Mouse (Mus musculus): ENCODE measurements around the gene Krt7. TPM values are rescaled to one million over a fixed set of nuclear protein-coding genes. Genes with fewer than 3 reads are reported as not detected.

Gene Krt7
- polyA plus RNA-seq, 1 experiment: 4.1 TPM

DNA sequence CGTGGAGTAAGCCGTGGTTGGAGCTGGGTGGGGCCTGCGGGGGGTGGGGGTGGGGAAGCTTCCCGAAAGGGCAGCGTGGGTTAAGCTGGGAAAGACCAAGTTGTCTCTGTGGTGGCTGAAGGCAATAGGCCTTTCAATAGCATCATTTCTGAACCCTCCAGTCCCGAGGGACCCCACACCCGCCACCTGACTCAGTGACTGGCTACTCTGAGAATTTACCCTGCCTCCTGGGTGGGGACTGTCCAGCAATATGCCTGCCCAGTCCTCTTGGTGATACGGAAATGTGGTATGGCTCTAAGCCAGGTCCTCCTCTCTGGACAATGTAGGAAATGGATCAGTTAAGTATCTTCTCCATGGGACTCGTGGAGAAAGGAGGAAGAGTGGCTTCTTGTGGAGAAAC, 29.1 kb upstream of the Krt7 start:
- DNase-seq (ENCODE audit: low read depth): no peak
- TF ChIP-seq CTCF (IDR thresholded peaks at IDR 0.05; ENCODE audit: borderline replicate concordance, extremely low read depth, insufficient read depth, insufficient read length) (no peak), POLR2A (IDR thresholded peaks at IDR 0.05; ENCODE audit: borderline replicate concordance, extremely low read depth, insufficient read depth, insufficient read length, poor library complexity, severe bottlenecking) (no peak)

DNA sequence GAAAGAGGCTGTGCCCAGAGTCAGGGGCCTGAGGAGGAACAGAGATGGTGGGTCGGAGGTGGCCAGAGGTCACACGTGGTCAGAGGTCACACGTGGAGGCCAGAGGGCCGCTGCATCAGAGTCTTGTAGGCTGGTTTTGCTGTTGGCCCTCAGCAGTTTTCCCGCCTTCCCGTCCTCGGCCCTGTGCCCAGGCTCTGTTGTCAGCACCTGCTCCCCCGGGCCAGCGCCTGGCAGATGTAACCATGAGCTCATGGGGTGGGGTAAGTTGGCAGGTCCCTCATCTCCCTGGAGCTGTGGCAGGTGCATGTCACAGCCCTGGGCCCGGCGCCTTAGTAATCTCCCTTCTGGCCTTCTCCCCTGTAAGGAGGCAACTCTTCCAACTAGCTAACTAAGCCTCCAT, 28.0 kb upstream of the Krt7 start:
- TF ChIP-seq CTCF (IDR thresholded peaks at IDR 0.05; ENCODE audit: borderline replicate concordance, extremely low read depth, insufficient read depth, insufficient read length) (no peak), POLR2A (IDR thresholded peaks at IDR 0.05; ENCODE audit: borderline replicate concordance, extremely low read depth, insufficient read depth, insufficient read length, poor library complexity, severe bottlenecking) (no peak)
- peak; percentile 31 for DNase-seq (ENCODE audit: low read depth)

DNA sequence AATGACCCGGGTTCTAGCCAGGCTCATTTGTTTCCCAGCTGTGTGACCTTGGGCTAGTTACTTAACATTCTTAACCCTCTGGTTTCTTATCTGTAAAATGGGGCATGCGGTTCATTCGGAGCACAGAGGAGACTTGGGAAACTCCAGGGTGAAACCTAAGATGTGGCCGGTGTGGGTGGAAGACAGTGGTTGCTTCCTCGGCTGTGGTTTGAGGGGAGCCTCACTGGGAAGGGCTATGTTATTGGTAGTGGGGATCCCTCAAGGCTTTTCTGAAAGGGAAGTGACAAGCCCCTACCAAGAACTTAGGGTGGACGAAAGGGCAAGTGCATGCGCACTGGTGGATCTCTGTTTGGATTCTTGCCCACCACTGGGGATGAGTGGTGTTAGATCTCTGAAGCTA, 26.2 kb upstream of the Krt7 start:
- no peak for DNase-seq (ENCODE audit: low read depth)
- TF ChIP-seq CTCF (IDR thresholded peaks at IDR 0.05; ENCODE audit: borderline replicate concordance, extremely low read depth, insufficient read depth, insufficient read length): no peak
- no peak for TF ChIP-seq POLR2A (IDR thresholded peaks at IDR 0.05; ENCODE audit: borderline replicate concordance, extremely low read depth, insufficient read depth, insufficient read length, poor library complexity, severe bottlenecking)

DNA sequence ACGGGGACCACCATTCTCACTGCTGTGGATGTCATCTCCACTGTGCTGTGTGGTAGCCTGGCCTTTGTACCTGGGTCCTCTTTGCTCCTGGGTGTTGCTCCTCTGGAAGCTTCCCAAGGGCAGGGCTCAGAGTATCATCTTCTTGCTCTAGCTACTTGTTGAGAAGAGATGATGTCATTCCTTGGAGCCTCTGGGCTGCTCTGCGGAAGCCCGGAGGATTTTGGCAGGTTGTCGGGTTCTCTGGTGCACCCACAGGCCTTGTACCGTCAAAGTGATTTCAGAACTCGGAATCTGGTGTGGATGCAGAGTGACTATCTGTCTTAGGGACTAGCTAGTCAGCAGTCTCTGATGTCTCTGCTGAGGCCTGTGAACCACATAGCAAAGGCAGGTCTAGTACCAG, 25.8 kb upstream of the Krt7 start:
- no peak for TF ChIP-seq POLR2A (IDR thresholded peaks at IDR 0.05; ENCODE audit: borderline replicate concordance, extremely low read depth, insufficient read depth, insufficient read length, poor library complexity, severe bottlenecking)
- no peak for TF ChIP-seq CTCF (IDR thresholded peaks at IDR 0.05; ENCODE audit: borderline replicate concordance, extremely low read depth, insufficient read depth, insufficient read length)

DNA sequence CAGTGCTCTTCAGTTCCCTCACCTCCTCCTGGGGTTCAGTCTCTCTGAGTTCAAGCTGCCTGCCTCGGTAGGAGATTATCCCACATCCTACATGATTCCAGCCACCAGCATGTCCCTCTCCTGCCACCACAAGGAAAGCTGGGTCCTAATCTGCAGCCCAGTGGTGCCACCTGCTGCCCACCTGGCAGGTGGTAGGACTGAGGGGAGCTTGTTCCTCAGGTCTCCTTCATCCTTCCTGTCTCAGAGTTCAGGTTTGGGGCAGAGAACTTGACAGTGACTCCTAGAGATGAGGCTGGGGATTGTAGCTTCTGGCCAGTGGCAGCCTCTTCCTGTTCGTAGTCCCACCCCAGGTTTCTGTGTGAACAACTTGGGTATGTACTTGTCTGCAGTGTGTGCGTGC, 23.7 kb upstream of the Krt7 start:
- DNase-seq (ENCODE audit: low read depth): no peak
- no peak for TF ChIP-seq POLR2A (IDR thresholded peaks at IDR 0.05; ENCODE audit: borderline replicate concordance, extremely low read depth, insufficient read depth, insufficient read length, poor library complexity, severe bottlenecking)
- TF ChIP-seq CTCF (IDR thresholded peaks at IDR 0.05; ENCODE audit: borderline replicate concordance, extremely low read depth, insufficient read depth, insufficient read length): peak; percentile 30; the same call in 1 of the 2 replicates

More for the DNA sequence above, 25.8 kb upstream of the Krt7 start:
- no peak for DNase-seq (ENCODE audit: low read depth)

DNA sequence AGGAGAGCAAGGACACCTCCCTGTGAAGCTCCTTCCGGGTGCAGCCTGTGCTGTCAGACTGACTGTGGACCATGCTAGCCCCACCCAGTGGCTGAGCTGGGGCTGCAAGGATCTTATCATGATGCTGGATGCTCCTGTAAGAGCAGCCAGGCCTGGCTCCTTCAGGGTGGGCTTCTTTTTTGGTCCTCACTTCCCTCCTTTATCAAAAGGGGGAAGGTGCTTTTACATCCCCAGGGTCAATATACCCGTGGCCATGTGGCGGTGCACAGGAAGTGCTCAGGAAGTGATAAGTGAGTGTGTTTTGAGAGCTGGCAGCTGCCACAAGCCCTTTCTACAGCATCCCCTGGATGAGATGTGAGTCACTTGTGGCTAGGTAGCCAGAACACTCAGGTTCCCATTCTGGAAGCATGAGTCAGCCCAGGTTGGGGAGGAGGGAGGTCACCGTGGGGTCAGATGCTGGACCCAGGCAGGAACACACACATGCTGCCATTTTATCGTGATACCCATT, 22.8 kb upstream of the Krt7 start:
- DNase-seq (ENCODE audit: low read depth): no peak
- peak; percentile 21; the same call in 1 of the 2 replicates for TF ChIP-seq CTCF (IDR thresholded peaks at IDR 0.05; ENCODE audit: borderline replicate concordance, extremely low read depth, insufficient read depth, insufficient read length)
- TF ChIP-seq POLR2A (IDR thresholded peaks at IDR 0.05; ENCODE audit: borderline replicate concordance, extremely low read depth, insufficient read depth, insufficient read length, poor library complexity, severe bottlenecking): no peak

DNA sequence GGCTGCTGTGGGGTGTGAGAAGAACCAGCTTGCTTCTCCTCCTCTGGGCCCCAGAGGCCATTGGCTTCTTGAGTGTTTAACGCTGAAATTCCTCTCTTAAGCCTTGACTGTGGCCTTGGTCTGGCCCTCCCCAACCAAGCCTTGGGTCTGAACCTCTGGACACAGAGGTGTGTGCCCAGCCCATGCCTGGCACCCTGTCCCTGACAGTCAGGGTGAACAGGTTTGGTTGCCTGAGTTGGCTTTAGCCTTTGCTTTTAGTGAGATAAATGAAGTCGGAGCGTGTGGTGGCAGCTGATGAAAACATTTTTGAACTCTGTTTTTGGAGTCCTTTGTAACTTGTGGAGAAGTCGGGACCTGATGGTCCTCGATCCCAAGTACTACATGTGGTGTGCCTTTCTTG, 20.6 kb upstream of the Krt7 start:
- DNase-seq (ENCODE audit: low read depth): no peak
- TF ChIP-seq CTCF (IDR thresholded peaks at IDR 0.05; ENCODE audit: borderline replicate concordance, extremely low read depth, insufficient read depth, insufficient read length) (no peak), POLR2A (IDR thresholded peaks at IDR 0.05; ENCODE audit: borderline replicate concordance, extremely low read depth, insufficient read depth, insufficient read length, poor library complexity, severe bottlenecking) (no peak)

DNA sequence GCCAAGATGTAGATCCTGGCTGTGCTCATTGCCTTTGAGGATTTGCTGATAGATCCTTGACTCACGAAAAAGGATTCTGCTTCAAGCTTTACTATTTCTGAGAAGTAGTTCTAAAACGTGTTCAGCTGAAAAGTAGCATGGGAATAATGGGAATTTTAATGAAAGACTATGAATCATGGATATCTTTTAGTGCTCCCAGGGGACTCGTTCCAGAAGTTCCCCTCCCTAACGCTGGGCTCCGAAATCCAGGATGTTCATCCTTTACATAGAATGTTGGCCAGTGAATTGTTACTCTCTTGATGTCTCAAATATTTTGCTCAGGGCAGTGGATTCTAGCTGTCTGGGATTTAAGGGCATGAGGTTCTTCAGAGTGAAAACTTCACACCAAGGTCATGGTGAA, 18.6 kb upstream of the Krt7 start:
- DNase-seq (ENCODE audit: low read depth): no peak
- no peak for TF ChIP-seq CTCF (IDR thresholded peaks at IDR 0.05; ENCODE audit: borderline replicate concordance, extremely low read depth, insufficient read depth, insufficient read length)
- no peak for TF ChIP-seq POLR2A (IDR thresholded peaks at IDR 0.05; ENCODE audit: borderline replicate concordance, extremely low read depth, insufficient read depth, insufficient read length, poor library complexity, severe bottlenecking)

DNA sequence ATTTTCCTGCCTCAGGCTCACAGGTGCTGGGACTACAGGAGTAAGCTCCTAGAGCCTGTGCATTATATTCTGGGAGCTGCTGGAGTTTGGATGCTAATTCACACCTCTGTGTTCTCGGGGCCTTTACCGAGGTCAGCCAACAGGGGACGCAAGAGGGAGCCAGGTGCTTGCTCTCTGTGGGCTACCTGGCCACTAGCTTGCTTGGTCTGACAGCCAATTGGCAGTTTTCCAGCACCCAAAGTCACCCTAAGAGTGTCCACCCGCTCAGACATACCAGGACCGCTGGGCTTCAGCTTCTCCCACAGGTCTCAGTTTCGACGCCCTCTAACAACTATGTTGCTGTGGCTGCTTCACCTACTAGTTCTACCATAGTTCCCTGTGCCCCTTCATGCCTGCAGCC, 15.9 kb upstream of the Krt7 start:
- no peak for TF ChIP-seq CTCF (IDR thresholded peaks at IDR 0.05; ENCODE audit: borderline replicate concordance, extremely low read depth, insufficient read depth, insufficient read length)
- no peak for TF ChIP-seq POLR2A (IDR thresholded peaks at IDR 0.05; ENCODE audit: borderline replicate concordance, extremely low read depth, insufficient read depth, insufficient read length, poor library complexity, severe bottlenecking)
- DNase-seq (ENCODE audit: low read depth): no peak

DNA sequence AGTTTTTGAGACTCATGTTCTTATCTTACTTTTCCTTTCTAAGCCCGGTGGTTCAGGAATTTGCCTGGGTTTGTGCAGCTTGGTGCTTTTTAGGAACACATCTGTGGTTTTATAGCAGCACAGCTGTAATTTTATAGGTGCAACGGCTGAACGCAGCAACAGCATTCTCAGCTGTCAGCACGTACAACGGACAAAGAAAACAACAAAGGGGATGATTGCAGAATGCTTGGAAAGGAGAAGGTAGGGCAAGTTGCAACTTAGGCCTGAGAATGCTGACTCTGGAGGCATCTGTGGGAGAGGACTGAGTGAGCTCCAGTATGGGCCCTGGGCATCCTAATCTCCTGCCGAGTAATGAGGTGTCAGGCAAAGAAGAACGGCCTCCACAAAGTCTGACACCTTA, 14.4 kb upstream of the Krt7 start:
- DNase-seq (ENCODE audit: low read depth): no peak
- TF ChIP-seq CTCF (IDR thresholded peaks at IDR 0.05; ENCODE audit: borderline replicate concordance, extremely low read depth, insufficient read depth, insufficient read length): no peak
- no peak for TF ChIP-seq POLR2A (IDR thresholded peaks at IDR 0.05; ENCODE audit: borderline replicate concordance, extremely low read depth, insufficient read depth, insufficient read length, poor library complexity, severe bottlenecking)

DNA sequence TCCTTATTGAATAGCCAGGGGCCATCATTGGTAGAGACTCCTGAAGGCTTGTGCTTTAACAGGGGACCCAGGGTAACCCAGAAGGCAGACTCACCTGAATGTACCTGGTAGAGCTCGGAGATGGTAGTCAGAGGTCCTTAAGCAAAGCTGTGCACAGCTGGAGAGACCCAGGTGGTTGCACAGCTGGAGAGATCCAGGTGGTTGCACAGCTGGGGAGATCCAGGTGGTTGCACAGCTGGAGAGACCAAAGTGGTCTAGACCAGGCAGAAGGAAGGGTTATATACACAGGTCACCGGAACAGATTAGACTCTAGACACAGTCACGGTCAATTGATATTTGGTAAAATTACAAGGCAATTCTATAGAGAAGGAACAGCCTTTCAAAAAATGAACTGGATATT, 13.9 kb upstream of the Krt7 start:
- DNase-seq (ENCODE audit: low read depth): no peak
- TF ChIP-seq POLR2A (IDR thresholded peaks at IDR 0.05; ENCODE audit: borderline replicate concordance, extremely low read depth, insufficient read depth, insufficient read length, poor library complexity, severe bottlenecking) (no peak), CTCF (IDR thresholded peaks at IDR 0.05; ENCODE audit: borderline replicate concordance, extremely low read depth, insufficient read depth, insufficient read length) (no peak)

DNA sequence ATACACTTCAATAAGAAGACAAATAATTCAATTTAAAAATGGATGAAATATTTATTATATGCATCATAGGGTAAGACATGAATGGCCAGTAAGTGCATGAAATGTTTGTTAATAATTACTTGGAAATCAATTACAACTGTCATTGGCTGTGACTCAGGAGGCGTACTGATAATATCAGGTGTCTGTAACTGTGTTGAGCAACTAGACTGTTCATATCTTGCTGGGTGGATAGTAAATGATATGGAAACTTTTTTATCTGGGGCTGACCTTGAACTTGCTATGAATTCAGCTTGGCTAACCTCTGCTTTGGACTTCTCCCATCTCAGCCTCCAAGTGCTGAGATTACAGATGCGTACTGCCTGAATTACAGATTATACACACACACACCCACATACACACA, 13.2 kb upstream of the Krt7 start:
- DNase-seq (ENCODE audit: low read depth): no peak
- TF ChIP-seq CTCF (IDR thresholded peaks at IDR 0.05; ENCODE audit: borderline replicate concordance, extremely low read depth, insufficient read depth, insufficient read length) (no peak), POLR2A (IDR thresholded peaks at IDR 0.05; ENCODE audit: borderline replicate concordance, extremely low read depth, insufficient read depth, insufficient read length, poor library complexity, severe bottlenecking) (no peak)

Data from brain, embryonic 14.5 days (tissue).